Mouse (Mus musculus): ENCODE data around the gene Plch1. TPM values are rescaled to one million over a fixed set of nuclear protein-coding genes. Genes with fewer than 3 reads are reported as not detected.

The Plch1 gene
- polyA plus RNA-seq, 1 experiment: not detected

GRCm38 (mm10) chr3:63872818-63873217, 26.5 kb downstream of the Plch1 start:
- Histone ChIP-seq H3K27ac (ENCODE audit: insufficient read depth, low read depth, low read length) (no peak overlapping the region), H3K4me3 (ENCODE audit: insufficient read depth, low read depth, low read length) (no peak overlapping the region), H3K4me1 (ENCODE audit: control insufficient read depth, insufficient read depth, low read length) (no peaks in the 10 kb centered on the region)
- no peak for TF ChIP-seq POLR2A (IDR thresholded peaks at IDR 0.05; ENCODE audit: insufficient read depth, low read depth, low read length)
- no peak for TF ChIP-seq CTCF (IDR thresholded peaks at IDR 0.05; ENCODE audit: insufficient read depth, low read depth, low read length)
- 89% methylated on average over 1 of the region's 1 CpGs for WGBS

- TF ChIP-seq CTCF (IDR thresholded peaks at IDR 0.05; ENCODE audit: insufficient read depth, low read depth, low read length) (no peak), POLR2A (IDR thresholded peaks at IDR 0.05; ENCODE audit: insufficient read depth, low read depth, low read length) (no peak)
- 55% methylated on average over 2 of the region's 2 CpGs for WGBS
- Histone ChIP-seq H3K27ac (ENCODE audit: insufficient read depth, low read depth, low read length) (no peak overlapping the region), H3K4me3 (ENCODE audit: insufficient read depth, low read depth, low read length) (no peak overlapping the region), H3K4me1 (ENCODE audit: control insufficient read depth, insufficient read depth, low read length) (no peaks in the 10 kb centered on the region)
Observed at GRCm38 (mm10) chr3:63871249-63871648, 28.0 kb downstream of the Plch1 start.

- Histone ChIP-seq H3K4me1 (ENCODE audit: control insufficient read depth, insufficient read depth, low read length) (no peaks in the 10 kb centered on the region), H3K27ac (ENCODE audit: insufficient read depth, low read depth, low read length) (no peak overlapping the region), H3K4me3 (ENCODE audit: insufficient read depth, low read depth, low read length) (no peak overlapping the region)
- no peak for TF ChIP-seq POLR2A (IDR thresholded peaks at IDR 0.05; ENCODE audit: insufficient read depth, low read depth, low read length)
- TF ChIP-seq CTCF (IDR thresholded peaks at IDR 0.05; ENCODE audit: insufficient read depth, low read depth, low read length): no peak
- 62% methylated on average over 1 of the region's 1 CpGs for WGBS
Observed at GRCm38 (mm10) chr3:63868285-63868684, 31.0 kb downstream of the Plch1 start.

GRCm38 (mm10) chr3:63865069-63865468, 34.2 kb downstream of the Plch1 start:
- Histone ChIP-seq H3K4me3 (ENCODE audit: insufficient read depth, low read depth, low read length) (no peak overlapping the region), H3K27ac (ENCODE audit: insufficient read depth, low read depth, low read length) (no peak overlapping the region), H3K4me1 (ENCODE audit: control insufficient read depth, insufficient read depth, low read length) (no peaks in the 10 kb centered on the region)
- WGBS: 60% methylated on average over 2 of the region's 2 CpGs
- TF ChIP-seq CTCF (IDR thresholded peaks at IDR 0.05; ENCODE audit: insufficient read depth, low read depth, low read length) (no peak), POLR2A (IDR thresholded peaks at IDR 0.05; ENCODE audit: insufficient read depth, low read depth, low read length) (no peak)

- TF ChIP-seq CTCF (IDR thresholded peaks at IDR 0.05; ENCODE audit: insufficient read depth, low read depth, low read length) (no peak), POLR2A (IDR thresholded peaks at IDR 0.05; ENCODE audit: insufficient read depth, low read depth, low read length) (no peak)
- H3K4me1 ChIP-seq (ENCODE audit: control insufficient read depth, insufficient read depth, low read length): no peaks in the 10 kb centered on the region
- H3K27ac ChIP-seq (ENCODE audit: insufficient read depth, low read depth, low read length): no peak overlapping the region
- WGBS: 13% methylated on average over 10 of the region's 10 CpGs
- H3K4me3 ChIP-seq (ENCODE audit: insufficient read depth, low read depth, low read length): no peak overlapping the region
Observed at GRCm38 (mm10) chr3:63862716-63863115, 36.6 kb downstream of the Plch1 start.

- TF ChIP-seq POLR2A (IDR thresholded peaks at IDR 0.05; ENCODE audit: insufficient read depth, low read depth, low read length): no peak
- TF ChIP-seq CTCF (IDR thresholded peaks at IDR 0.05; ENCODE audit: insufficient read depth, low read depth, low read length): no peak
- Histone ChIP-seq H3K27ac (ENCODE audit: insufficient read depth, low read depth, low read length) (no peak overlapping the region), H3K4me3 (ENCODE audit: insufficient read depth, low read depth, low read length) (no peak overlapping the region), H3K4me1 (ENCODE audit: control insufficient read depth, insufficient read depth, low read length) (no peaks in the 10 kb centered on the region)
- 94% methylated on average over 5 of the region's 5 CpGs for WGBS
Observed at GRCm38 (mm10) chr3:63852828-63853227, 46.4 kb downstream of the Plch1 start.

GRCm38 (mm10) chr3:63851125-63851698, 48.1 kb downstream of the Plch1 start:
- TF ChIP-seq CTCF (IDR thresholded peaks at IDR 0.05; ENCODE audit: insufficient read depth, low read depth, low read length) (no peak), POLR2A (IDR thresholded peaks at IDR 0.05; ENCODE audit: insufficient read depth, low read depth, low read length) (no peak)
- WGBS: 45% methylated on average over 12 of the region's 12 CpGs
- Histone ChIP-seq H3K4me3 (ENCODE audit: insufficient read depth, low read depth, low read length) (no peak overlapping the region), H3K4me1 (ENCODE audit: control insufficient read depth, insufficient read depth, low read length) (no peaks in the 10 kb centered on the region), H3K27ac (ENCODE audit: insufficient read depth, low read depth, low read length) (no peak overlapping the region)

- Histone ChIP-seq H3K4me1 (ENCODE audit: control insufficient read depth, insufficient read depth, low read length) (no peaks in the 10 kb centered on the region), H3K27ac (ENCODE audit: insufficient read depth, low read depth, low read length) (no peak overlapping the region), H3K4me3 (ENCODE audit: insufficient read depth, low read depth, low read length) (no peak overlapping the region)
- WGBS: 65% methylated on average over 10 of the region's 10 CpGs
- no peak for TF ChIP-seq POLR2A (IDR thresholded peaks at IDR 0.05; ENCODE audit: insufficient read depth, low read depth, low read length)
- TF ChIP-seq CTCF (IDR thresholded peaks at IDR 0.05; ENCODE audit: insufficient read depth, low read depth, low read length): no peak
Observed at GRCm38 (mm10) chr3:63849765-63850346, 49.4 kb downstream of the Plch1 start.

GRCm38 (mm10) chr3:63844141-63844540, 55.1 kb downstream of the Plch1 start:
- Histone ChIP-seq H3K27ac (ENCODE audit: insufficient read depth, low read depth, low read length) (no peak overlapping the region), H3K4me3 (ENCODE audit: insufficient read depth, low read depth, low read length) (no peak overlapping the region), H3K4me1 (ENCODE audit: control insufficient read depth, insufficient read depth, low read length) (no peaks in the 10 kb centered on the region)
- TF ChIP-seq CTCF (IDR thresholded peaks at IDR 0.05; ENCODE audit: insufficient read depth, low read depth, low read length): no peak
- no peak for TF ChIP-seq POLR2A (IDR thresholded peaks at IDR 0.05; ENCODE audit: insufficient read depth, low read depth, low read length)
- 58% methylated on average over 4 of the region's 4 CpGs for WGBS

Measured in olfactory bulb, adult 2 months (tissue).